In the genomic region with DNA sequence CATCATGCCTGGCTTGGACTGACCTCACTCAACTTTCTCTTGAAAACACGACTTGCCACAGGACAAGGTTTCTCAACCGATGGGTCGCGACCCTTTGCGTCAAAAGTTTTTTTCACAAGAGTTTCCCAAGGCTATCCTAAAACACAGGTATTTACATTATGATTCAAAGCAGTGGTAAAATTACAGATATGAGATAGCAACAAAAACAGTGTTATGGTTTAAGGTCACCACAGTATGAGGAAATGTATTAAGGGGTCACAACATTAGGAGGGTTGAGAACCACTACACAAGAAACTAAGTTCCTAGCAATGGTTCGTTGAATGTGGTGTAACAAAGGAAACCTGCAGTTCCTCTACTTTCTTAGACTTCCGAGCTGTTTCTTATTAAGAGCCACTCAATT, we compare ENCODE assay signal across 24 mouse cellular contexts. TPM values are rescaled to one million over a fixed set of nuclear protein-coding genes. Genes with fewer than 3 reads are reported as not detected.
"Had no signal": no experiment of that assay in that cellular context is flagged by ENCODE, and none has a peak within 500 bp of the region (broad histone marks: within the 10 kb centered on the region; RNA-seq: fewer than 3 reads in every experiment).

No protein-coding gene starts in this region.

- DNase-seq: lung, adult 2 months; lung, postnatal 14 days; lung, postnatal 36 days; midbrain, embryonic 14.5 days; right cerebral cortex, postnatal 14 days; thymus, adult 2 months; thymus, postnatal 25 days; thymus, postnatal 4 days had no signal

- H3K9me3 ChIP-seq: lung, embryonic 15.5 days; megakaryocyte, embryonic 14.5 days; midbrain, embryonic 12.5 days; neural tube, embryonic 12.5 days; stomach, embryonic 15.5 days had no signal

- H3K27ac ChIP-seq: lung, embryonic 15.5 days; macrophage; midbrain, embryonic 12.5 days; neural tube, embryonic 12.5 days; stomach, embryonic 15.5 days; stomach, postnatal 0 days had no signal

- ATAC-seq: lung, postnatal 0 days had no signal

- H3K27me3 ChIP-seq: lung, embryonic 15.5 days; megakaryocyte, embryonic 14.5 days; neural tube, embryonic 12.5 days; stomach, embryonic 15.5 days had no signal

- H3K4me3 ChIP-seq: neural tube, embryonic 12.5 days had no signal

- H3K9ac ChIP-seq: lung, embryonic 15.5 days; midbrain, embryonic 12.5 days; neural tube, embryonic 12.5 days; stomach, embryonic 15.5 days had no signal

- H3K36me3 ChIP-seq: lung, embryonic 15.5 days; midbrain, embryonic 12.5 days; neural tube, embryonic 12.5 days; stomach, embryonic 15.5 days had no signal

RNA-seq across cellular contexts. Expression of a gene that starts 1.9 kb away (rescaled TPM):
- total RNA-seq: megakaryocyte progenitor cell, adult 5-6 weeks; monocyte, adult 5-6 weeks; neutrophil, adult 5-6 weeks had no signal
- polyA plus RNA-seq: liver, embryonic 16.5 days; lung, adult 2 months; lung, embryonic 15.5 days; lung, postnatal 0 days; macrophage; midbrain, embryonic 12.5 days; midbrain, embryonic 14.5 days; midbrain, embryonic 16.5 days; neural tube, embryonic 12.5 days; neural tube, embryonic 14.5 days; spleen, adult 2 months; stomach, embryonic 15.5 days; stomach, postnatal 0 days; testis, adult 2 months had no signal
